Mouse (Mus musculus) liver, embryonic 16.5 days (tissue): ENCODE data around the gene Bcl2l12. TPM values are rescaled to one million over a fixed set of nuclear protein-coding genes. Genes with fewer than 3 reads are reported as not detected.
A peak's percentile ranks its signal among the peaks of the same experiment; 100 is the strongest.

Experiments
- ATAC-seq: fragments of 200-750 bp; cut with Nextera tagmentation; 2 replicates; pipeline ENCODE4 v1.8.0; 2017; ENCODE audit warnings: low read depth, mild to moderate bottlenecking, moderate number of reproducible peaks, moderate library complexity
- H3K27ac ChIP-seq: fragments of 300-500 bp; sonication (generic); 2 replicates; pipeline ENCODE4 v1.5.1; 2014; ENCODE audit warnings: mild to moderate bottlenecking, low read length
- H3K27me3 ChIP-seq: fragments of 300-500 bp; sonication (generic); 2 replicates; pipeline ENCODE4 v1.6.1; 2014; ENCODE audit warnings: low read depth, low read length, mixed read lengths; ENCODE audit not compliant: control insufficient read depth, insufficient read depth
- H3K36me3 ChIP-seq: fragments of 300-500 bp; sonication (generic); 2 replicates; pipeline ENCODE4 v1.6.1; 2014; ENCODE audit warnings: mild to moderate bottlenecking; ENCODE audit not compliant: control insufficient read depth, insufficient read depth
- H3K4me1 ChIP-seq: fragments of 300-500 bp; sonication (generic); 2 replicates; pipeline ENCODE4 v1.6.1; 2014; ENCODE audit warnings: low read depth, low read length, mixed read lengths; ENCODE audit not compliant: control insufficient read depth
- H3K4me2 ChIP-seq: fragments of 300-500 bp; sonication (generic); 2 replicates; pipeline ENCODE4 v1.6.1; 2014; ENCODE audit warnings: low read depth, low read length, mixed read lengths
- H3K4me3 ChIP-seq: fragments of 300-500 bp; sonication (generic); 2 replicates; pipeline ENCODE4 v1.5.1; 2014; ENCODE audit warnings: low read depth, mild to moderate bottlenecking, low read length
- H3K9ac ChIP-seq: fragments of 300-500 bp; sonication (generic); 2 replicates; pipeline ENCODE4 v1.6.1; 2014; ENCODE audit warnings: low read depth, low read length
- H3K9me3 ChIP-seq: fragments of 300-500 bp; sonication (generic); replicated peaks from 2 replicates; pipeline ENCODE4 v1.6.1; 2016; ENCODE audit warnings: low read length; ENCODE audit not compliant: control insufficient read depth
- WGBS: fragments of 180-500 bp; shearing (Covaris S2); extraction: QIAGEN DNeasy Blood & Tissue Kit; methylation state at CpG from one replicate; pipeline ENCODE4 v1.1.7; 2014; ENCODE audit not compliant: insufficient replicate concordance; 5-methylcytosine and 5-hydroxymethylcytosine counted together
- microRNA-seq: library from miRNA; unstranded; fragments of <30 nt; microRNA quantifications from one replicate; pipeline ENCODE4, GENCODE M21; 2016
- polyA plus RNA-seq: library from polyadenylated mRNA; unstranded; fragments of >200 nt; fragmentation: Nextera tagmentation; extraction: Ambion mirVana; gene quantifications from 2 replicates; pipeline ENCODE4 v1.2.1, GENCODE M21; 2015

Bcl2l12 gene
- polyA plus RNA-seq, 1 experiment from 2014 or later = 12.2 TPM

GRCm38 (mm10) chr7:44952611-44953306, 45.8 kb downstream of the Bcl2l12 start:
- H3K9ac ChIP-seq = peak overlapping the region; percentile 70
- peak overlapping the region; percentile 70 for H3K4me3 ChIP-seq
- H3K4me2 ChIP-seq = peak overlapping the region; percentile 96
- peaks cover 18% of the 10 kb centered on the region for H3K4me1 ChIP-seq
- no peaks in the 10 kb centered on the region for H3K36me3 ChIP-seq
- peak overlapping the region; percentile 75 for H3K27ac ChIP-seq
- WGBS = 6% methylated on average over 24 of the region's 24 CpGs
- H3K27me3 ChIP-seq = peaks cover 31% of the 10 kb centered on the region
- ATAC-seq = peak; percentile 88
- H3K9me3 ChIP-seq = no peaks in the 10 kb centered on the region

GRCm38 (mm10) chr7:44951960-44952359, 46.6 kb downstream of the Bcl2l12 start:
- peaks cover 31% of the 10 kb centered on the region for H3K27me3 ChIP-seq

GRCm38 (mm10) chr7:44949922-44950321, 48.6 kb downstream of the Bcl2l12 start:
- 43% methylated on average over 6 of the region's 6 CpGs for WGBS
- no peak overlapping the region for H3K27ac ChIP-seq
- no peak for ATAC-seq
- peaks cover 18% of the 10 kb centered on the region for H3K4me1 ChIP-seq
- no peaks in the 10 kb centered on the region for H3K36me3 ChIP-seq
- H3K27me3 ChIP-seq = peaks cover 31% of the 10 kb centered on the region
- H3K4me2 ChIP-seq = no peak overlapping the region
- no peaks in the 10 kb centered on the region for H3K9me3 ChIP-seq
- H3K9ac ChIP-seq = no peak overlapping the region
- H3K4me3 ChIP-seq = no peak overlapping the region

More at GRCm38 (mm10) chr7:44951960-44952359, 46.6 kb downstream of the Bcl2l12 start:
- Histone ChIP-seq H3K36me3 (no peaks in the 10 kb centered on the region), H3K27ac (peak overlapping the region; percentile 75), H3K4me1 (peaks cover 18% of the 10 kb centered on the region), H3K4me2 (peak overlapping the region; percentile 96), H3K4me3 (peak overlapping the region; percentile 70), H3K9ac (peak overlapping the region; percentile 70), H3K9me3 (no peaks in the 10 kb centered on the region)
- ATAC-seq = peak; percentile 81
- WGBS = 1% methylated on average over 10 of the region's 10 CpGs

- H3K27me3 ChIP-seq = no peaks in the 10 kb centered on the region
- H3K4me3 ChIP-seq = no peak within 1 kb of the TSS
- ATAC-seq = no peak
- no peaks in the 10 kb centered on the region for H3K36me3 ChIP-seq
- H3K4me2 ChIP-seq = no peak within 1 kb of the TSS
- 76% methylated on average over 7 of the region's 7 CpGs for WGBS
- H3K9me3 ChIP-seq = no peaks in the 10 kb centered on the region
- H3K27ac ChIP-seq = no peak within 1 kb of the TSS
- no peak within 1 kb of the TSS for H3K9ac ChIP-seq
- H3K4me1 ChIP-seq = no peaks in the 10 kb centered on the region
Measured at GRCm38 (mm10) chr7:44942904-44943303, 55.6 kb downstream of the Bcl2l12 start, which contains the start of gene Tsks. Gene Tsks (plus strand): TSS chr7:44943204.

Small RNA genes lying within 50 kb of the gene (microRNA-seq; reads per million reads assigned to microRNA genes)
- gene Mir7054 = 0.74 reads per million

Other genes with a start within 250 kb of the Bcl2l12 start
- gene Zfp473, start 247.7 kb downstream of the Bcl2l12 start, polyA plus RNA-seq = 1.1 and 1.2 TPM in 2 replicates
- gene Nup62, start 182.6 kb downstream of the Bcl2l12 start, polyA plus RNA-seq = 43.4 and 44.7 TPM in 2 replicates
- 0.34 and 0.76 TPM in 2 replicates for gene Il4i1, start 182.3 kb downstream of the Bcl2l12 start, polyA plus RNA-seq
- 7.3 and 9.7 TPM in 2 replicates for gene Atf5, start 182.1 kb downstream of the Bcl2l12 start, polyA plus RNA-seq
- 25.6 and 29.1 TPM in 2 replicates for gene Akt1s1, start 149.7 kb downstream of the Bcl2l12 start, polyA plus RNA-seq
- 32.7 and 33.7 TPM in 2 replicates for gene Tbc1d17, start 149.6 kb downstream of the Bcl2l12 start, polyA plus RNA-seq
- gene Pnkp, start 141.6 kb downstream of the Bcl2l12 start, polyA plus RNA-seq = 23.4 and 24.3 TPM in 2 replicates
- 34.8 and 43.4 TPM in 2 replicates for gene Ptov1, start 128.9 kb downstream of the Bcl2l12 start, polyA plus RNA-seq
- gene Med25, start 106.0 kb downstream of the Bcl2l12 start, polyA plus RNA-seq = 44.7 and 53.0 TPM in 2 replicates
- gene Fuz, start 102.6 kb downstream of the Bcl2l12 start, polyA plus RNA-seq = 5.9 and 6.6 TPM in 2 replicates
- gene Ap2a1, start 69.2 kb downstream of the Bcl2l12 start, polyA plus RNA-seq = 63.3 and 63.7 TPM in 2 replicates
- 0.12 TPM in 1 of 2 replicates, not detected in the other for gene Tsks, start 55.5 kb downstream of the Bcl2l12 start, polyA plus RNA-seq
- gene Cpt1c, start 23.9 kb downstream of the Bcl2l12 start, polyA plus RNA-seq = 1.8 and 2.1 TPM in 2 replicates
- 95.6 and 98.6 TPM in 2 replicates for gene Prmt1, start 12.1 kb downstream of the Bcl2l12 start, polyA plus RNA-seq
- 39.8 and 43.2 TPM in 2 replicates for gene Irf3, start 1.1 kb downstream of the Bcl2l12 start, polyA plus RNA-seq
- gene Scaf1, start 17.7 kb upstream of the Bcl2l12 start, polyA plus RNA-seq = 9.8 and 9.9 TPM in 2 replicates
- gene Rras, start 19.2 kb upstream of the Bcl2l12 start, polyA plus RNA-seq = 20.9 and 23.2 TPM in 2 replicates
- 1.9 and 2.0 TPM in 2 replicates for gene Prr12, start 54.2 kb upstream of the Bcl2l12 start, polyA plus RNA-seq
- 23.4 and 23.8 TPM in 2 replicates for gene Nosip, start 63.7 kb upstream of the Bcl2l12 start, polyA plus RNA-seq
- 9.7 and 10.5 TPM in 2 replicates for gene Prrg2, start 64.0 kb upstream of the Bcl2l12 start, polyA plus RNA-seq
- gene Rcn3, start 93.5 kb upstream of the Bcl2l12 start, polyA plus RNA-seq = 20.1 and 22.7 TPM in 2 replicates
- 50.6 and 56.1 TPM in 2 replicates for gene Fcgrt, start 105.1 kb upstream of the Bcl2l12 start, polyA plus RNA-seq
- gene Rps11, start 125.7 kb upstream of the Bcl2l12 start, polyA plus RNA-seq = 646 and 744 TPM in 2 replicates
- 558 and 645 TPM in 2 replicates for gene Rpl13a, start 130.0 kb upstream of the Bcl2l12 start, polyA plus RNA-seq
- gene Gm45713, start 137.5 kb upstream of the Bcl2l12 start, polyA plus RNA-seq = 0.12 TPM in 1 of 2 replicates, not detected in the other
- 3.0 and 3.1 TPM in 2 replicates for gene Flt3l, start 137.7 kb upstream of the Bcl2l12 start, polyA plus RNA-seq
- gene Pih1d1, start 155.6 kb upstream of the Bcl2l12 start, polyA plus RNA-seq = 42.3 and 42.8 TPM in 2 replicates
- gene Aldh16a1, start 155.9 kb upstream of the Bcl2l12 start, polyA plus RNA-seq = 30.0 and 30.3 TPM in 2 replicates
- not detected in 2 replicates for gene Slc17a7, start 165.2 kb upstream of the Bcl2l12 start, polyA plus RNA-seq
- gene Gfy, start 180.9 kb upstream of the Bcl2l12 start, polyA plus RNA-seq = not detected in 2 replicates
- gene Pth2, start 182.3 kb upstream of the Bcl2l12 start, polyA plus RNA-seq = not detected in 2 replicates
- gene Ccdc155, start 206.2 kb upstream of the Bcl2l12 start, polyA plus RNA-seq = 0.05 TPM in 1 of 2 replicates, not detected in the other
- 1.5 and 2.2 TPM in 2 replicates for gene Dkkl1, start 213.4 kb upstream of the Bcl2l12 start, polyA plus RNA-seq
- gene Tead2, start 217.0 kb upstream of the Bcl2l12 start, polyA plus RNA-seq = 5.0 and 6.5 TPM in 2 replicates
- 16.4 and 19.3 TPM in 2 replicates for gene Cd37, start 240.4 kb upstream of the Bcl2l12 start, polyA plus RNA-seq
- not detected in 2 replicates for gene Slc6a16, start 242.4 kb upstream of the Bcl2l12 start, polyA plus RNA-seq